Comparison of ENCODE assay signal across 17 mouse cellular contexts in genomic region chr16:13589049-13589408, GRCm38 (mm10).
DNase-seq lines count a peak whose midpoint lies in the region; ATAC-seq and TF ChIP-seq lines count a peak whose summit lies in the region.
"Had no signal": no experiment of that assay in that cellular context is flagged by ENCODE, and none has a peak within 500 bp of the region (broad histone marks: within the 10 kb centered on the region; RNA-seq: fewer than 3 reads in every experiment).

No protein-coding gene starts in this region.

- no peak for ATAC-seq in heart, postnatal 0 days (ENCODE audit: insufficient read depth, low read depth)
- peak; percentile 39; the same call in 1 of the 2 replicates for ATAC-seq in lung, postnatal 0 days
- no peak for ATAC-seq in intestine, embryonic 15.5 days
- ATAC-seq: forebrain, embryonic 14.5 days; midbrain, embryonic 15.5 days had no signal

- no peak for TF ChIP-seq EP300 in heart, postnatal 0 days (IDR thresholded peaks at IDR 0.05; ENCODE audit: low read depth)
- no peak; the same call in 1 of the 2 replicates for TF ChIP-seq EP300 in lung, postnatal 0 days (IDR thresholded peaks at IDR 0.05)

- intact Hi-C loops in heart, postnatal 36 days (cut with DNase I): no loop called here
- intact Hi-C loops in left cerebral cortex, postnatal 14 days (cut with DNase I): no loop called here

- 47% methylated on average over 2 of the region's 2 CpGs for WGBS in heart, postnatal 0 days
- 27% methylated on average over 2 of the region's 2 CpGs for WGBS in lung, postnatal 0 days
- 55% methylated on average over 2 of the region's 2 CpGs for WGBS in intestine, embryonic 15.5 days

- TF ChIP-seq CTCF in heart, postnatal 0 days (IDR thresholded peaks at IDR 0.05; ENCODE audit: low read depth): no peak
- no peak for TF ChIP-seq CTCF in lung, postnatal 0 days (IDR thresholded peaks at IDR 0.05)

- no peaks in the 10 kb centered on the region for H3K9me3 ChIP-seq in heart, postnatal 0 days (replicated peaks; ENCODE audit: control insufficient read depth, low read length)
- no peaks in the 10 kb centered on the region for H3K9me3 ChIP-seq in lung, postnatal 0 days (ENCODE audit: low read length)
- no peaks in the 10 kb centered on the region for H3K9me3 ChIP-seq in intestine, embryonic 15.5 days
- H3K9me3 ChIP-seq: embryonic facial prominence, embryonic 12.5 days; heart, embryonic 10.5 days; midbrain, embryonic 15.5 days had no signal

- H3K4me1 ChIP-seq in heart, postnatal 0 days (ENCODE audit: control insufficient read depth, insufficient read depth): peaks cover 15% of the 10 kb centered on the region
- H3K4me1 ChIP-seq in lung, postnatal 0 days (ENCODE audit: insufficient read depth, low read depth, low read length): peaks cover 23% of the 10 kb centered on the region
- H3K4me1 ChIP-seq in intestine, embryonic 15.5 days (replicated peaks): peaks cover 6% of the 10 kb centered on the region; the same call in 1 of the 2 replicates
- H3K4me1 ChIP-seq: midbrain, embryonic 15.5 days had no signal

- no peak overlapping the region for H3K9ac ChIP-seq in heart, postnatal 0 days (replicated peaks; ENCODE audit: low read depth, low read length)
- no peak overlapping the region for H3K9ac ChIP-seq in lung, postnatal 0 days (replicated peaks; ENCODE audit: low read depth)
- no peak overlapping the region for H3K9ac ChIP-seq in intestine, embryonic 15.5 days
- H3K9ac ChIP-seq: embryonic facial prominence, embryonic 12.5 days; midbrain, embryonic 15.5 days had no signal

- peaks cover 6% of the 10 kb centered on the region for H3K36me3 ChIP-seq in heart, postnatal 0 days (replicated peaks; ENCODE audit: control insufficient read depth, insufficient read depth, low read length)
- H3K36me3 ChIP-seq in lung, postnatal 0 days (ENCODE audit: insufficient read depth, low read length): 0 out of 2 replicates have a peak, but pooled peaks cover 3% of the 10 kb centered on the region
- H3K36me3 ChIP-seq in intestine, embryonic 15.5 days: peaks cover 8% of the 10 kb centered on the region

- no peaks in the 10 kb centered on the region for H3K27me3 ChIP-seq in heart, postnatal 0 days (ENCODE audit: control insufficient read depth, insufficient read depth, low read length)
- no peaks in the 10 kb centered on the region for H3K27me3 ChIP-seq in lung, postnatal 0 days (replicated peaks; ENCODE audit: insufficient read depth, low read length)
- H3K27me3 ChIP-seq in intestine, embryonic 15.5 days (replicated peaks): no peaks in the 10 kb centered on the region
- H3K27me3 ChIP-seq: CH12.LX; embryonic facial prominence, embryonic 12.5 days; midbrain, embryonic 15.5 days had no signal

- H3K4me2 ChIP-seq in heart, postnatal 0 days (ENCODE audit: low read depth, low read length): no peak overlapping the region
- no peak overlapping the region for H3K4me2 ChIP-seq in lung, postnatal 0 days (replicated peaks; ENCODE audit: low read depth, low read length)
- H3K4me2 ChIP-seq in intestine, embryonic 15.5 days (replicated peaks): no peak overlapping the region
- H3K4me2 ChIP-seq: embryonic facial prominence, embryonic 12.5 days; midbrain, embryonic 15.5 days had no signal

- DNase-seq in heart, postnatal 0 days (ENCODE audit: low spot score): no peak
- DNase-seq in heart, postnatal 36 days: no peak
- DNase-seq in lung, postnatal 0 days (ENCODE audit: low spot score): no peak
- DNase-seq in lung, postnatal 14 days: no peak
- DNase-seq in layer of hippocampus, postnatal 14 days (ENCODE audit: low spot score in 2 of 2): no peak
- no peak for DNase-seq in left cerebral cortex, postnatal 14 days (ENCODE audit: low spot score in 2 of 2)
- DNase-seq: cerebellum, adult 11 months; cerebellum, postnatal 36 days; kidney, postnatal 4 days; liver had no signal

- H3K4me3 ChIP-seq in heart, postnatal 0 days (ENCODE audit: low read depth, low read length): no peak overlapping the region
- no peak overlapping the region for H3K4me3 ChIP-seq in lung, postnatal 0 days (ENCODE audit: low read depth, low read length)
- no peak overlapping the region for H3K4me3 ChIP-seq in intestine, embryonic 15.5 days (replicated peaks)
- H3K4me3 ChIP-seq: embryonic facial prominence, embryonic 12.5 days; heart, embryonic 10.5 days; midbrain, embryonic 15.5 days had no signal

- H3K27ac ChIP-seq in heart, postnatal 0 days (ENCODE audit: low read depth): peak overlapping the region; percentile 75
- H3K27ac ChIP-seq in lung, postnatal 0 days (ENCODE audit: low read length): peak overlapping the region; percentile 83
- peak overlapping the region; percentile 74 for H3K27ac ChIP-seq in intestine, embryonic 15.5 days
- H3K27ac ChIP-seq: embryonic facial prominence, embryonic 12.5 days; heart, embryonic 10.5 days; macrophage; midbrain, embryonic 15.5 days had no signal
